Mouse (Mus musculus) ES-E14 (cell line): ENCODE measurements at regions not wholly inside any gene's neighbourhood (a gene's known extent, or its start where the extent isn't known, plus 50 kb on each side); places are given as distances from the start of the nearest gene placed in this dataset.

Experiments used
- DNase-seq: peaks from one replicate; pipeline ENCODE4 v3.0.0-alpha.2; 2013; ENCODE audit warnings: low read depth, low spot score
- H3K27ac ChIP-seq: 2 replicates; pipeline ENCODE4 v1.5.1; 2012; ENCODE audit warnings: low read depth, mild to moderate bottlenecking, low read length, moderate library complexity, mixed read lengths; ENCODE audit not compliant: poor library complexity, insufficient read depth, severe bottlenecking
- H3K36me3 ChIP-seq: 2 replicates; pipeline ENCODE4 v1.6.1; 2012; ENCODE audit warnings: mild to moderate bottlenecking, low read length, moderate library complexity, mixed read lengths; ENCODE audit not compliant: control insufficient read depth, poor library complexity, insufficient read depth, severe bottlenecking
- H3K4me1 ChIP-seq, 2 experiments: fragments of 150-350 bp in 1 of 2; sonication (generic) in 1 of 2; 2 replicates each; pipeline ENCODE4 v1.6.1; 2012; ENCODE audit warnings: low read length in 2 of 2, mild to moderate bottlenecking in 1 of 2, mixed read lengths in 1 of 2; ENCODE audit not compliant: control insufficient read depth in 2 of 2, insufficient read depth in 2 of 2, poor library complexity in 1 of 2
- H3K4me3 ChIP-seq, 2 experiments: fragments of 150-350 bp in 1 of 2; sonication (generic) in 1 of 2; 2 replicates each; pipeline ENCODE4 v1.5.1; 2012; ENCODE audit warnings: low read length in 2 of 2, low read depth in 1 of 2, mild to moderate bottlenecking in 1 of 2, mixed read lengths in 1 of 2; ENCODE audit not compliant: insufficient read depth in 1 of 2, poor library complexity in 1 of 2, severe bottlenecking in 1 of 2
- H3K9ac ChIP-seq: 2 replicates; pipeline ENCODE4 v1.6.1; 2012; ENCODE audit warnings: low read depth, mild to moderate bottlenecking, low read length, mixed read lengths; ENCODE audit not compliant: poor library complexity, insufficient read depth, severe bottlenecking
- H3K9me3 ChIP-seq: fragments of 150-350 bp; sonication (generic); 2 replicates; pipeline ENCODE4 v1.6.1; 2012; ENCODE audit warnings: low read depth, mild to moderate bottlenecking, low read length; ENCODE audit not compliant: control insufficient read depth, insufficient read depth
- CHD2 ChIP-seq: IDR thresholded peaks from 2 replicates; pipeline ENCODE4 v1.6.1; 2014; ENCODE audit warnings: mild to moderate bottlenecking, low read depth, low read length, inconsistent platforms
- HCFC1 ChIP-seq: IDR thresholded peaks from 2 replicates; pipeline ENCODE4 v1.6.1; 2012; ENCODE audit warnings: low read length, inconsistent platforms, borderline replicate concordance; ENCODE audit not compliant: insufficient read depth
- MAFK ChIP-seq: IDR thresholded peaks from 2 replicates; pipeline ENCODE4 v1.6.1; 2014; ENCODE audit warnings: mild to moderate bottlenecking, low read depth, low read length, inconsistent platforms; ENCODE audit not compliant: insufficient read depth
- ZC3H11A ChIP-seq: IDR thresholded peaks from 2 replicates; pipeline ENCODE4 v1.6.1; 2012; ENCODE audit warnings: low read depth, mild to moderate bottlenecking, inconsistent platforms, low read length, borderline replicate concordance
- ZNF384 ChIP-seq: IDR thresholded peaks from 2 replicates; pipeline ENCODE4 v1.6.1; 2012; ENCODE audit warnings: low read depth, low read length, inconsistent platforms
- in situ Hi-C, 2 experiments: fragments of 600-800 bp; cut with MboI; formaldehyde crosslinking; loops; one replicate each; pipeline ENCODE4 v1.15.1; 2025; ENCODE audit warnings: low sequenced_read_pairs in 2 of 2, inconsistent platforms in 1 of 2; ENCODE audit not compliant: unreplicated experiment in 2 of 2

DNA sequence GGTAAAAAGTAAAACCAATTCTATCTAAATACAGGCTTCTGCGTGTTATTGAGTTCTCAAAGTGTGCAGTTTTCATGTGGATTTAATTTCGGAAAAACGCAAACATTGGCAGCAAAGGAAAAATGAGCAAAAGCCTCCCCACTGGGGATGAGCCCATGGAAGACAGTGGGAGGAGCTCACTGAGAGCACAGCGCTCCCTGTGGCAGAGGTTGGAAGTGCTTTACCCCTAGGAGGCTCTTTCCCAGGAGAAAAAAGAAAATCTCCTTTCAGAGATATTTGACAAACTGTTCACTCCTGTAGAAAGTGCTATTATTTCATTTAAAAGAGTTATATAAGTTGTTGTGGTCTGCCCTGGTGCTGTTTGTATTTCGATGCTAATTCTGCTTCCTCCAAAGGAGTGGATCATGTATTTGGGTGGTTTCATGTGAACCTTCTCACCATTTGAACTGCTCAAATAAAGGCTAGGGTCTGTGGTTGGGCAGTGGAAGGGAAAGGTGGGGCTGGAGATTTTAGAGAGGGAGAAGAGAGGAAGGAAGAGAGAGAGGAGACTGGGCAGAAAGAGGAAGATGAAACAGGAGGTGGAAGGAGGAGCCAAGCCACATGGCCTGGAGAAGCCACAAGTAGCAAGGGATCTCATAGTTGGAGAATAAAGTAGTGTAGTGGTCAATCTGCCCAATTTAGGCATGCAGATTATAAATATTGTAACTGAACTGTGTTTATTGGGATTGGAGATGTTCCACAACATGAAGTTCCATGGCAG lies 76.3 kb upstream of the Plppr5 start:
- in situ Hi-C loops: no loop called here
- DNase-seq: peak; percentile 21
- Histone ChIP-seq H3K27ac (no peak overlapping the region), H3K36me3 (no peaks in the 10 kb centered on the region), H3K4me3 (no peak overlapping the region), H3K4me1 (no peaks in the 10 kb centered on the region), H3K9me3 (no peaks in the 10 kb centered on the region), H3K9ac (no peak overlapping the region)
- no peak for TF ChIP-seq HCFC1
- TF ChIP-seq ZNF384: no peak
- no peak for TF ChIP-seq CHD2
- no peak for TF ChIP-seq ZC3H11A
- TF ChIP-seq MAFK: no peak

DNA sequence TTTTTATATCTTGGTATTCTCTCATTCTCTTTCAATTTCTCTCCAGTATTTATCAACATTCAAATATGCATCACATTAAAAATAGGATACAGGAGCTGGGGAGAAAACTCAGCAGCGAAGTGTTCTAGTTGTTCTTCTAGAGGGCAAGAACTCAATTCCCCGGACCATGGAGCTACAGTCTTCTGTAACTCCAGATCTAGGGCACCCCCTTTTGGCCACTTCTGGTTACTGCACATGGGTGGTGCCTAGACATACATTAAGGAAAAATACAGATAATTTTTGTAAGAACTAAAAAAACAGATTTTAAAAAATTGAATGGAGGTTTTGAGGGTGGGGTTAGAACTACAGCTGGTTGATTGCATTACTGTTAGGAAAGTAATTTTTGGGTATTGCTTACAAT lies 80.5 kb upstream of the Plppr5 start:
- in situ Hi-C loops: no loop called here

DNA sequence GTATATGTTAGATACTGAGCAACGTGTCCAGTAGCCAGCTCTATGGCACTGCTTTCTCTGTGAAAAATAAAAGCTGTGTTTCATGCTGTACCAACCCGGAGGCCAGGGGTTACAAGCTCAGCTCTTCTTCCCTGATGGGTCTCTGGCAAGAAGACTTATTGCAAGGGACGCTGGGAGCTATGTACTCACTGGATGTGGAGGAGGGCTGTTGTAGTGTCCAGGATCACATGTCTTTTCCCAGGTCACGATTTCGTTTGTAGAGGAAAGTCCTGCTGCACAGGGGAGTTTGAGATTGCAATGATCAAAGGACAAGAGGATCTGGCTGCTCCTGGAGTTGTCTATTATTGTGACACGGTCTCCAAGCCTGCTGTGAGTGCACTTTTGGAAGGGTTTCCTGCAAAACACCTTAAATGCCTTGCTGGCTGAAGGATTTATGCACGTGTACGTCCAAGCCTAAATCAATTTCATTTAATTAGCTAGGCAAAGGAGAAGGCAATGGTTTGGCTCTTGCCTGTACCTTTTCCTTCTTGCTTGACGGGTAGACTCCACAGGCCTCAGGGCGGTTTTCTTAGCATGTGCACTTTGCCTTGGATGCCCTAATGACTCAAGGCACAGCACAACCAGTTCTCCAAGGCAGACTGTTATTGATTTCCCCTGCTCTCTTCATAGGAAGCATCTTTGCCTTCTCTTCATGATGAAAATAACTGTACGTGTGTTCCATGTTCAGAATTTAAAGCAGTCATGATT lies 87.2 kb upstream of the Plppr5 start:
- Histone ChIP-seq H3K36me3 (no peaks in the 10 kb centered on the region), H3K4me1 (no peaks in the 10 kb centered on the region), H3K9ac (no peak overlapping the region), H3K9me3 (no peaks in the 10 kb centered on the region), H3K4me3 (no peak overlapping the region), H3K27ac (no peak overlapping the region)
- no peak for DNase-seq
- in situ Hi-C loops: no loop called here
- no peak for TF ChIP-seq ZNF384
- TF ChIP-seq MAFK: no peak
- TF ChIP-seq HCFC1: no peak
- TF ChIP-seq CHD2: no peak
- no peak for TF ChIP-seq ZC3H11A

More for the DNA sequence above, 80.5 kb upstream of the Plppr5 start:
- Histone ChIP-seq H3K4me1 (no peaks in the 10 kb centered on the region), H3K9ac (no peak overlapping the region), H3K4me3 (no peak overlapping the region), H3K27ac (no peak overlapping the region), H3K36me3 (no peaks in the 10 kb centered on the region), H3K9me3 (no peaks in the 10 kb centered on the region)
- DNase-seq: peak; percentile 49
- no peak for TF ChIP-seq HCFC1
- TF ChIP-seq ZC3H11A: 0 out of 2 replicates have a peak, but pooled peaks have one; percentile 21
- TF ChIP-seq CHD2: no peak

DNA sequence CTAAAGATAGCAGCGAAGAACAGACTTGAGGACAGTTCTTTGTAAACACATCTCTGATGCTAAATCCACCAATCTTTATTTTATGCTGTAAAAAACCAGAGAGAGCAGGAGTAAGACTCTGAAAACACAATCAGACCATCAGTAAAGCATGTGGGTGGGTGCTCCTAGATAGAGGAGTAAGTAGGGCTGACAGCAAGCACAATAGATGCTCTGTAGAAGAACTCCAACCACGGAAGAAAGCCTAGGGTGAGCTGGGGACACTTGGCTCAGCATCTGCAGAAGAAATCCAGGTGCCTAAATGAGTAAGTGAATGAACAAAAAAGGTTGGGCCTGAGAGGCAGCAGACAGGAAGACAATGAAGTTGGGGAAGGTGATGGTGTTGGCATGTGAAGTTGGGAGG lies 88.3 kb upstream of the Plppr5 start:
- Histone ChIP-seq H3K4me1 (no peaks in the 10 kb centered on the region), H3K27ac (no peak overlapping the region), H3K36me3 (no peaks in the 10 kb centered on the region), H3K4me3 (no peak overlapping the region), H3K9ac (no peak overlapping the region), H3K9me3 (no peaks in the 10 kb centered on the region)
- DNase-seq: no peak
- TF ChIP-seq CHD2 (no peak), ZC3H11A (no peak), ZNF384 (no peak), HCFC1 (no peak), MAFK (no peak)
- in situ Hi-C loops: no loop called here

DNA sequence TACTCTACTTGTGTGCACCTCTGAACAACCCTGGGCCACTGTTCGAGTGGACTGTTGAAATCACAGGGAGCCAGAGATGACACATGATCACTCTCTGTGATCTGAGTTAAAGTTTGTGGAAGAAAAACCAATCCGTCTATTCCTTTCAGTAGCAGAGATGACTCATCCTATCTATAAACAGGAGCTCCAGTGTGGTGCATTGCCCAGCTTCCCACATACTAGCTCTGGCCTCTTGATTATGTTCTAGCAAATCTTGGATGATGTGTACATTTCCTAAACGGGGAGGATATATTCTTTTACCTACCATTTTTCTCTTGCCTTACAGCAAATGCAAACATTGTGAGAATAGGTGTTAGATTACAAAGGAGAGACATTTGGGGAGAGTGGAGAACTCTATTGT lies 94.5 kb upstream of the Plppr5 start:
- Histone ChIP-seq H3K36me3 (no peaks in the 10 kb centered on the region), H3K9me3 (no peaks in the 10 kb centered on the region), H3K27ac (no peak overlapping the region), H3K9ac (no peak overlapping the region), H3K4me1 (no peaks in the 10 kb centered on the region), H3K4me3 (no peak overlapping the region)
- DNase-seq: no peak
- TF ChIP-seq MAFK (no peak), CHD2 (no peak), ZNF384 (no peak), HCFC1 (no peak), ZC3H11A (no peak)
- in situ Hi-C loops: no loop called here
